Mouse (Mus musculus): ENCODE results near the gene Osbpl5.

- TF ChIP-seq GATA1 (IDR thresholded peaks at IDR 0.05; ENCODE audit: borderline replicate concordance, low read length) (no peak), FLI1 (IDR thresholded peaks at IDR 0.05; ENCODE audit: low read length) (no peak)
Measured at GRCm38 (mm10) chr7:143752056-143752455, 4.7 kb downstream of the Osbpl5 start.

Measured in megakaryocyte, embryonic 14.5 days (primary cell).